8 mouse cellular contexts compared by ENCODE assay signal in genomic region chr14:31493901-31494300, GRCm38 (mm10). TPM values are rescaled to one million over a fixed set of nuclear protein-coding genes. Genes with fewer than 3 reads are reported as not detected.
DNase-seq lines count a peak whose midpoint lies in the region; ATAC-seq and TF ChIP-seq lines count a peak whose summit lies in the region.

No protein-coding gene starts in this region.

- DNase-seq in kidney, postnatal 0 days (ENCODE audit: low spot score) = peak; percentile 3
- DNase-seq in kidney, postnatal 36 days = no peak
- DNase-seq in adipocyte (ENCODE audit: low spot score) = peak; percentile 7
- no peak for DNase-seq in frontal cortex, postnatal 14 days (ENCODE audit: low spot score in 2 of 2)
- DNase-seq in embryo, embryonic 10.5 days (ENCODE audit: low spot score) = no peak
- no peak for DNase-seq in urinary bladder, postnatal 4 days (ENCODE audit: low spot score in 2 of 2)

- H3K9me3 ChIP-seq in kidney, postnatal 0 days (replicated peaks; ENCODE audit: low read length) = no peaks in the 10 kb centered on the region
- no peaks in the 10 kb centered on the region for H3K9me3 ChIP-seq in neural tube, embryonic 12.5 days

- no peak for ATAC-seq in kidney, postnatal 0 days (replicated peaks; ENCODE audit: low FRiP score, low read depth)
- peak; percentile 24 for ATAC-seq in inflammation-experienced regulatory T-cells, adult 6 months
- no peak for ATAC-seq in neural tube, embryonic 12.5 days (ENCODE audit: low FRiP score, low read depth)

- H3K27ac ChIP-seq in kidney, postnatal 0 days = 0 out of 2 replicates have a peak overlapping the region, but pooled peaks have one; percentile 91
- no peak overlapping the region for H3K27ac ChIP-seq in neural tube, embryonic 12.5 days

- peaks cover 12% of the 10 kb centered on the region for H3K4me1 ChIP-seq in kidney, postnatal 0 days (replicated peaks; ENCODE audit: insufficient read depth, low read length)
- H3K4me1 ChIP-seq in neural tube, embryonic 12.5 days = peaks cover 33% of the 10 kb centered on the region

- WGBS in kidney, postnatal 0 days = 10% methylated on average over 9 of the region's 9 CpGs
- 37% methylated on average over 9 of the region's 9 CpGs for WGBS in neural tube, embryonic 12.5 days

- H3K27me3 ChIP-seq in kidney, postnatal 0 days (ENCODE audit: insufficient read depth, low read length) = no peaks in the 10 kb centered on the region
- no peaks in the 10 kb centered on the region for H3K27me3 ChIP-seq in neural tube, embryonic 12.5 days (replicated peaks)

- H3K4me2 ChIP-seq in kidney, postnatal 0 days (ENCODE audit: low read length) = peak overlapping the region; percentile 88
- peak overlapping the region; percentile 92 for H3K4me2 ChIP-seq in neural tube, embryonic 12.5 days (replicated peaks)

- H3K36me3 ChIP-seq in kidney, postnatal 0 days (ENCODE audit: insufficient read depth, low read length) = peaks cover 11% of the 10 kb centered on the region; the same call in 1 of the 2 replicates
- H3K36me3 ChIP-seq in neural tube, embryonic 12.5 days = peaks cover 43% of the 10 kb centered on the region

- peak overlapping the region; percentile 99 for H3K4me3 ChIP-seq in kidney, postnatal 0 days (replicated peaks; ENCODE audit: low read depth, low read length)
- H3K4me3 ChIP-seq in neural tube, embryonic 12.5 days = peak overlapping the region; percentile 77

- peak overlapping the region; percentile 91 for H3K9ac ChIP-seq in kidney, postnatal 0 days (ENCODE audit: low read depth, low read length)
- peak overlapping the region; percentile 83 for H3K9ac ChIP-seq in neural tube, embryonic 12.5 days

- TF ChIP-seq CTCF in kidney, postnatal 0 days (IDR thresholded peaks at IDR 0.05; ENCODE audit: low read depth) = no peak

RNA-seq across cellular contexts. Expression of gene Eaf1, which starts 0.3 kb away (rescaled TPM):
- polyA plus RNA-seq in kidney, postnatal 0 days (2015; fragmentation: Nextera tagmentation; extraction: Ambion mirVana) = 14.9 and 16.0 TPM in 2 replicates
- polyA plus RNA-seq in inflammation-experienced regulatory T-cells, adult 6 months (2017; shearing (Covaris generic)) = 10 to 100 TPM; 10.5 to 12.2 (median 10.7) TPM
- 16.7 and 20.5 TPM in 2 replicates for polyA plus RNA-seq in neural tube, embryonic 12.5 days (2016; fragmentation: Nextera tagmentation; extraction: Ambion mirVana)

RNA-seq across cellular contexts. Expression of gene Mettl6, which starts 0.9 kb away (rescaled TPM):
- polyA plus RNA-seq in kidney, postnatal 0 days (2015; fragmentation: Nextera tagmentation; extraction: Ambion mirVana) = 43.9 and 51.6 TPM in 2 replicates
- 10 to 100 TPM; 64.3 to 67.8 (median 65.6) TPM for polyA plus RNA-seq in inflammation-experienced regulatory T-cells, adult 6 months (2017; shearing (Covaris generic))
- 71.3 and 72.2 TPM in 2 replicates for polyA plus RNA-seq in neural tube, embryonic 12.5 days (2016; fragmentation: Nextera tagmentation; extraction: Ambion mirVana)

RNA-seq across cellular contexts. Expression of gene Sh3bp5, which starts 58.0 kb away (rescaled TPM):
- polyA plus RNA-seq in kidney, postnatal 0 days (2015; fragmentation: Nextera tagmentation; extraction: Ambion mirVana) = 45.2 and 46.8 TPM in 2 replicates
- 10 to 100 TPM in 1 of 3 experiments, 1 to 10 TPM in 2; 5.4 to 11.5 (median 7.1) TPM for polyA plus RNA-seq in inflammation-experienced regulatory T-cells, adult 6 months (2017; shearing (Covaris generic))
- polyA plus RNA-seq in neural tube, embryonic 12.5 days (2016; fragmentation: Nextera tagmentation; extraction: Ambion mirVana) = 57.2 TPM in 2 replicates

Comparison
In these comparisons a context has a peak if more than half of its experiments do, and no peak if none do; other contexts are left out.
1. DNase-seq: peak in kidney, postnatal 0 days (single experiment) and adipocyte (single experiment); none in kidney, postnatal 36 days (0 of 2), frontal cortex, postnatal 14 days (0 of 2), embryo, embryonic 10.5 days (single experiment) and urinary bladder, postnatal 4 days (0 of 2).